Mouse (Mus musculus) MEL (cell line): ENCODE measurements around the gene Bace1. TPM values are rescaled to one million over a fixed set of nuclear protein-coding genes. Genes with fewer than 3 reads are reported as not detected.

ENCODE experiments used
- DNase-seq: peaks from one replicate; pipeline ENCODE4 v3.0.0; 2011; ENCODE audit warnings: low read depth, low spot score
- H3K27ac ChIP-seq: 2 replicates; pipeline ENCODE4 v1.5.1; 2012; ENCODE audit warnings: low read depth, mild to moderate bottlenecking, control low read depth, low read length, moderate library complexity; ENCODE audit not compliant: control insufficient read depth
- H3K27me3 ChIP-seq, 2 experiments: fragments of 150-350 bp in 1 of 2; sonication (generic) in 1 of 2; 2 replicates each; pipeline ENCODE4 v1.6.1; 2012; ENCODE audit warnings: low read length in 2 of 2, mild to moderate bottlenecking in 2 of 2, improper control_type of control experiment in 1 of 2, moderate library complexity in 1 of 2; ENCODE audit not compliant: insufficient read depth in 2 of 2, control insufficient read depth in 1 of 2
- H3K36me3 ChIP-seq, 2 experiments: 2 replicates each; pipeline ENCODE4 v1.6.1; 2012 to 2014; ENCODE audit warnings: low read length in 2 of 2, improper control_type of control experiment in 1 of 2, inconsistent platforms in 1 of 2, mild to moderate bottlenecking in 1 of 2; ENCODE audit not compliant: insufficient read depth in 2 of 2, control insufficient read depth in 1 of 2
- H3K4me1 ChIP-seq, 2 experiments: fragments of 150-350 bp in 1 of 2; sonication (generic) in 1 of 2; 2 replicates each; pipeline ENCODE4 v1.6.1; 2012; ENCODE audit warnings: low read length in 2 of 2, improper control_type of control experiment in 1 of 2, mild to moderate bottlenecking in 1 of 2; ENCODE audit not compliant: insufficient read depth in 2 of 2, control insufficient read depth in 1 of 2
- H3K4me3 ChIP-seq, 2 experiments: fragments of 150-350 bp in 1 of 2; sonication (generic) in 1 of 2; 2 replicates each; pipeline ENCODE4 v1.5.1; 2012; ENCODE audit warnings: low read depth in 2 of 2, low read length in 2 of 2, mild to moderate bottlenecking in 2 of 2, moderate library complexity in 2 of 2, control low read depth in 1 of 2, improper control_type of control experiment in 1 of 2; ENCODE audit not compliant: control insufficient read depth in 1 of 2, insufficient read depth in 1 of 2
- H3K79me2 ChIP-seq: 2 replicates; pipeline ENCODE4 v1.6.1; 2012; ENCODE audit warnings: mild to moderate bottlenecking, low read length, moderate library complexity; ENCODE audit not compliant: control insufficient read depth, poor library complexity, insufficient read depth
- H3K9ac ChIP-seq: 2 replicates; pipeline ENCODE4 v1.6.1; 2012; ENCODE audit warnings: low read depth, mild to moderate bottlenecking, control low read depth, low read length, moderate library complexity; ENCODE audit not compliant: control insufficient read depth, poor library complexity, severe bottlenecking
- H3K9me3 ChIP-seq: fragments of 150-350 bp; sonication (generic); replicated peaks from 2 replicates; pipeline ENCODE4 v1.6.1; 2012; ENCODE audit warnings: mild to moderate bottlenecking, low read length, improper control_type of control experiment, moderate library complexity; ENCODE audit not compliant: insufficient read depth
- BHLHE40 ChIP-seq: IDR thresholded peaks from 2 replicates; pipeline ENCODE4 v1.6.1; 2012; ENCODE audit warnings: low read depth, mild to moderate bottlenecking, inconsistent platforms, low read length, improper control_type of control experiment, borderline replicate concordance
- CHD1 ChIP-seq: IDR thresholded peaks from 2 replicates; pipeline ENCODE4 v1.6.1; 2012; ENCODE audit warnings: low read depth, mild to moderate bottlenecking, inconsistent platforms, low read length, improper control_type of control experiment
- CTCF ChIP-seq, 3 experiments: IDR thresholded peaks in 2 of 3; conservative IDR thresholded peaks in 1 of 3; 2 replicates each; pipeline ENCODE4 v1.5.1; 2011 to 2012; ENCODE audit warnings: low read length in 3 of 3, low read depth in 2 of 3, mild to moderate bottlenecking in 2 of 3, improper control_type of control experiment in 1 of 3, inconsistent platforms in 1 of 3, mixed read lengths in 1 of 3, moderate library complexity in 1 of 3; ENCODE audit not compliant: control insufficient read depth in 1 of 3, insufficient read depth in 1 of 3, poor library complexity in 1 of 3, severe bottlenecking in 1 of 3
- EP300 ChIP-seq, 2 experiments: IDR thresholded peaks; 2 replicates each; pipeline ENCODE4 v1.6.1; 2011; ENCODE audit warnings: improper control_type of control experiment in 2 of 2, low read length in 2 of 2, low read depth in 1 of 2, mild to moderate bottlenecking in 1 of 2
- ETS1 ChIP-seq: IDR thresholded peaks from 2 replicates; pipeline ENCODE4 v1.6.1; 2012; ENCODE audit warnings: low read depth, mild to moderate bottlenecking, inconsistent platforms, low read length, improper control_type of control experiment, moderate library complexity
- GABPA ChIP-seq: IDR thresholded peaks from 2 replicates; pipeline ENCODE4 v1.6.1; 2012; ENCODE audit warnings: low read depth, mild to moderate bottlenecking, inconsistent platforms, low read length, improper control_type of control experiment, moderate library complexity
- HCFC1 ChIP-seq: IDR thresholded peaks from 2 replicates; pipeline ENCODE4 v1.6.1; 2012; ENCODE audit warnings: low read depth, mild to moderate bottlenecking, inconsistent platforms, low read length, improper control_type of control experiment, moderate library complexity
- MAFK ChIP-seq: IDR thresholded peaks from 2 replicates; pipeline ENCODE4 v1.6.1; 2011; ENCODE audit warnings: low read depth, mild to moderate bottlenecking, low read length, improper control_type of control experiment, borderline replicate concordance
- MAX ChIP-seq: IDR thresholded peaks from 2 replicates; pipeline ENCODE4 v1.6.1; 2011; ENCODE audit warnings: low read length, improper control_type of control experiment
- MXI1 ChIP-seq: IDR thresholded peaks from 2 replicates; pipeline ENCODE4 v1.6.1; 2011; ENCODE audit warnings: mild to moderate bottlenecking, low read depth, low read length, improper control_type of control experiment
- MYB ChIP-seq: IDR thresholded peaks from 2 replicates; pipeline ENCODE4 v1.6.1; 2011; ENCODE audit warnings: mild to moderate bottlenecking, low read depth, low read length, improper control_type of control experiment
- MYC ChIP-seq: IDR thresholded peaks from 2 replicates; pipeline ENCODE4 v1.6.1; 2011; ENCODE audit warnings: low read depth, mild to moderate bottlenecking, low read length, improper control_type of control experiment, moderate library complexity
- NRF1 ChIP-seq: IDR thresholded peaks from 2 replicates; pipeline ENCODE4 v1.6.1; 2014; ENCODE audit warnings: low read depth, mild to moderate bottlenecking, inconsistent platforms, low read length, improper control_type of control experiment, moderate library complexity; ENCODE audit not compliant: poor library complexity, insufficient read depth, severe bottlenecking
- POLR2A ChIP-seq, 2 experiments: IDR thresholded peaks; 2 replicates each; pipeline ENCODE4 v1.6.1; 2011 to 2012; ENCODE audit warnings: low read length in 2 of 2, mild to moderate bottlenecking in 2 of 2, control low read depth in 1 of 2, improper control_type of control experiment in 1 of 2, low read depth in 1 of 2, moderate library complexity in 1 of 2; ENCODE audit not compliant: control insufficient read depth in 1 of 2, insufficient read depth in 1 of 2, poor library complexity in 1 of 2
- RAD21 ChIP-seq: IDR thresholded peaks from 2 replicates; pipeline ENCODE4 v1.6.1; 2011; ENCODE audit warnings: mild to moderate bottlenecking, low read depth, low read length, improper control_type of control experiment
- SMC3 ChIP-seq: IDR thresholded peaks from 2 replicates; pipeline ENCODE4 v1.6.1; 2011; ENCODE audit warnings: low read depth, low read length, improper control_type of control experiment
- TBP ChIP-seq: IDR thresholded peaks from 2 replicates; pipeline ENCODE4 v1.8.0; 2011; ENCODE audit warnings: low read depth, low read length, improper control_type of control experiment
- UBTF ChIP-seq: IDR thresholded peaks from 2 replicates; pipeline ENCODE4 v1.6.1; 2012; ENCODE audit warnings: low read depth, mild to moderate bottlenecking, inconsistent platforms, low read length, improper control_type of control experiment, moderate library complexity, borderline replicate concordance; ENCODE audit not compliant: insufficient read depth
- USF1 ChIP-seq: IDR thresholded peaks from 2 replicates; pipeline ENCODE4 v1.6.1; 2014; ENCODE audit warnings: low read depth, mild to moderate bottlenecking, inconsistent platforms, low read length, improper control_type of control experiment, moderate library complexity
- polyA plus RNA-seq, 2 experiments: library from polyadenylated mRNA; stranded (reverse) in 1 of 2; unstranded in 1 of 2; fragments of >175 nt in 1 of 2; fragments of >200 nt in 1 of 2; gene quantifications; 2 replicates each; pipeline versions ENCODE4 v1.2.1 to v1.2.4; 2012; ENCODE audit warnings: low replicate concordance in 2 of 2, low read depth in 1 of 2; ENCODE audit not compliant: insufficient read length in 2 of 2, insufficient read depth in 1 of 2, missing spikeins in 1 of 2
- total RNA-seq: library from RNA; depleted of rRNA; stranded (reverse); fragments of 300-350 nt; gene quantifications from 2 replicates; pipeline ENCODE4 v1.2.3, GENCODE M21; 2012

The Bace1 gene
- total and polyA plus RNA-seq, 3 experiments: 0.27 to 4.0 TPM; not detected in 1

DNA sequence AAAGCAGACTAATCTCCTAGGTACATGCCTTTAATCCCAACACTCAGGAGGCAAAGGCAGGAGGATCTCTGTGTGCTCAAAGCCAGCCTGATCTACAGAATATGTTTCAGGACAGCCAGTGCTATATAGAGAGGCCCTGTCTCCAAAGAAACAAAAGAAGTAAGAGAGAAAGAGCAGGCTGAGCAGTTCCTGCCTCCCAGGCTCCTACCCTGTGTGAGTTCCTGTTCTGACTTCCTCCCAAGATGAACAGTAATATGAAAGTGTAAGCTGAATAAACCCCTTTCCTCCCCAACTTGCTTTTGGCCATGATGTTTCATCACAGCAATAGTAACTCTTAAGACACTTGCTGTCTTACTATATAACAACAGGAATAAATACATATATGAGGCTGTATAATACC lies 55.3 kb downstream of the Bace1 start:
- no peaks in the 10 kb centered on the region for H3K79me2 ChIP-seq
- no peaks in the 10 kb centered on the region for H3K9me3 ChIP-seq
- no peaks in the 10 kb centered on the region for H3K4me1 ChIP-seq
- no peak overlapping the region for H3K9ac ChIP-seq
- no peak overlapping the region for H3K4me3 ChIP-seq
- DNase-seq: peak; percentile 16
- H3K27ac ChIP-seq: no peak overlapping the region; the same call in 1 of the 2 replicates
- no peaks in the 10 kb centered on the region for H3K27me3 ChIP-seq
- H3K36me3 ChIP-seq: peaks cover 0 to 9% of the 10 kb centered on the region in 2 experiments; a peak in 2 of 4 replicates
- TF ChIP-seq USF1 (no peak), HCFC1 (no peak), MAX (no peak), TBP (no peak), BHLHE40 (no peak), NRF1 (no peak)

DNA sequence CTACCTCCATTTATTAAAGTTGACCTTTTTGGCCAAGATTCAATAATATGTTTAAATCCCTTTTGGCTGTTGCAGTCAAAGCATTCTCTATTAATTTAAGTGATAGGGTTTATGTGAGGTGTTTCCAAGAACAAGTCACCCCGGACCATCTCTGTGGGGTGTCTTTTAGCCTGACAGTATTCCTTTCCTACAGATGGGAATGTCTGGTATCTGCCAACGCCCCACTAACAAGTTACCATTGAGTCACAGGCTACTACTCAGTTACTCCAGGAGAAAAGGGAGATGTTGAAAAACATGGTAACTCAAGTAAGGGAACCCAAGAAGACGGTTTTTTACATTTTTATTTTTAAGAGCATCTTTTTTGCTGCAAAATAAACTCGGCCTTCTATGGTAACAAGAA lies 66.8 kb downstream of the Bace1 start:
- no peak overlapping the region; a peak in 1 of 4 replicates for H3K4me3 ChIP-seq
- no peak for DNase-seq
- no peak overlapping the region for H3K9ac ChIP-seq

DNA sequence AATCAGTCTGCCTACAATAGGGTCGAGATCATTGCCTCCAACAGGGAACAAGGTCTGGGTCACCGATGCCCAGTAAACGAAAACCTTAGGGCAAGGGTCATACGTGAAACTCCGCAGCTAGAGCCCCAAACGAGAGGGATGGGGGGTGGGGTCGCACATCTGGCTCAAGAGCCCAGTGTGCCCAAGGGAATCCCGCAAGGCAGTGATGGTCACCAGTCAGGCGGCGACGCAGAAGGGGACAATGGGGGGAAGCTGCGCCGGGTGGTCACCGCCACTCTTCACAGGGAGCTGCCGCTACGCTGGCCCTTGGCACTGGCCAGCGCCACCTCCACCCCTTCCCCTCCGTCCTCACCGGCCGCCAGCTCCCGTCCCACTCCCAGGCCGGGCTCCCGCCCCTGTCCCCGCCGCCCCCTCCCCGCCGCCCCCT lies 67.4 kb downstream of the Bace1 start:
- TF ChIP-seq MAFK: no peak
- TF ChIP-seq MYB: no peak
- TF ChIP-seq MXI1: no peak
- TF ChIP-seq USF1: no peak
- TF ChIP-seq CHD1: no peak
- no peak for TF ChIP-seq MAX
- TF ChIP-seq SMC3: no peak
- TF ChIP-seq GABPA: no peak
- no peak for TF ChIP-seq ETS1
- TF ChIP-seq BHLHE40: no peak
- Histone ChIP-seq H3K4me3 (peak overlapping the region; percentile 93 to 94), H3K27ac (peak overlapping the region; percentile 12; the same call in 1 of the 2 replicates), H3K79me2 (peaks cover 15% of the 10 kb centered on the region), H3K9me3 (no peaks in the 10 kb centered on the region), H3K4me1 (peaks cover 3 to 8% of the 10 kb centered on the region in 2 experiments), H3K27me3 (no peaks in the 10 kb centered on the region), H3K9ac (peak overlapping the region; percentile 75), H3K36me3 (peaks cover 0 to 5% of the 10 kb centered on the region in 2 experiments; a peak in 1 of 4 replicates)
- DNase-seq: peak; percentile 32

More for the DNA sequence above, 66.8 kb downstream of the Bace1 start:
- Histone ChIP-seq H3K79me2 (peaks cover 15% of the 10 kb centered on the region), H3K27ac (no peak overlapping the region), H3K27me3 (no peaks in the 10 kb centered on the region), H3K4me1 (peaks cover 3 to 8% of the 10 kb centered on the region in 2 experiments), H3K36me3 (peaks cover 0 to 5% of the 10 kb centered on the region in 2 experiments; a peak in 2 of 4 replicates), H3K9me3 (no peaks in the 10 kb centered on the region)
- TF ChIP-seq RAD21: no peak
- no peak for TF ChIP-seq POLR2A (IDR thresholded peaks at IDR 0.05; ENCODE audit: control insufficient read depth in 1 of 2, insufficient read depth in 1 of 2, low read depth in 1 of 2, low read length in 2 of 2, poor library complexity in 1 of 2)
- TF ChIP-seq UBTF: no peak
- TF ChIP-seq ETS1: no peak
- no peak for TF ChIP-seq EP300 (IDR thresholded peaks at IDR 0.05; ENCODE audit: low read depth in 1 of 2, low read length in 2 of 2)
- no peak for TF ChIP-seq TBP
- no peak for TF ChIP-seq MYC
- TF ChIP-seq MAFK: no peak
- TF ChIP-seq CTCF (IDR thresholded peaks at IDR 0.05 in 2 of 3, conservative IDR thresholded peaks at IDR 0.05 in 1 of 3; ENCODE audit: control insufficient read depth in 1 of 3, insufficient read depth in 1 of 3, low read depth in 2 of 3, low read length in 3 of 3, poor library complexity in 1 of 3, severe bottlenecking in 1 of 3): no peak
